In genomic region chr12:107159126-107159525, GRCm38 (mm10) we compare ENCODE assay signal across 17 mouse cellular contexts.
"Had no signal": no experiment of that assay in that cellular context is flagged by ENCODE, and none has a peak within 500 bp of the region (broad histone marks: within the 10 kb centered on the region; RNA-seq: fewer than 3 reads in every experiment).

No protein-coding gene starts in this region.

- H3K36me3 ChIP-seq: limb, embryonic 12.5 days; liver, embryonic 13.5 days; lung, embryonic 15.5 days; midbrain, embryonic 12.5 days; neural tube, embryonic 15.5 days had no signal

- H3K27ac ChIP-seq: kidney, postnatal 0 days; layer of hippocampus, adult 2 months; limb, embryonic 12.5 days; liver, embryonic 13.5 days; lung, embryonic 15.5 days; macrophage; midbrain, embryonic 12.5 days; neural tube, embryonic 15.5 days had no signal

- DNase-seq: kidney, adult 9 months; kidney, postnatal 4 days; liver; liver, embryonic 13.5 days; liver, postnatal 0 days; lung, postnatal 14 days; right cerebral cortex, adult 18-20 months; right cerebral cortex, postnatal 25 days had no signal

- ATAC-seq: intestine, postnatal 0 days; liver, postnatal 0 days had no signal

- H3K27me3 ChIP-seq: megakaryocyte, embryonic 14.5 days; midbrain, embryonic 12.5 days had no signal

- H3K4me1 ChIP-seq: liver, embryonic 13.5 days; lung, embryonic 15.5 days; megakaryocyte, embryonic 14.5 days had no signal

- H3K4me3 ChIP-seq: layer of hippocampus, adult 2 months; limb, embryonic 12.5 days; liver, embryonic 13.5 days; lung, embryonic 15.5 days; megakaryocyte, embryonic 14.5 days; midbrain, embryonic 12.5 days; neural tube, embryonic 15.5 days had no signal
